Comparison of ENCODE assay signal across 24 mouse cellular contexts in the genomic region with DNA sequence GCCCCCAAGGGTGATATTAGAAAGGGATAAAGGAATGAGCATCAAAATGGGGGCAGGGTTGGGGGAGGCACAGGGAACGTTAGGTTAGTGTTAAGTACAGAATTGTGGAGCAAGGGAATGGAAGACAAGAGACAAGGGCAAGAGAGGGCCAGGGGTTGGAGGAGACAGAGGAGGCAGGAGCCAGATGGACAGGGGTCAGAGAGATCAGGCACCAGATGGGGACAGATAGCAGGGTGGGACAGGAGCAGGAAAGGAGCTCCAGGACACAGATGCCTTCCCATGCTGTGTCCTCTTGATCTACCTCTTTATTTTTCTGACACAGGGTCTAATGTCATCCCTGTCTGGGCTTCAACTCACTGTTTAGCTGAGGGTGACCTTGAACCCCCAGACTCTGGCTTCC. TPM values are rescaled to one million over a fixed set of nuclear protein-coding genes. Genes with fewer than 3 reads are reported as not detected.
DNase-seq lines count a peak whose midpoint lies in the region; ATAC-seq and TF ChIP-seq lines count a peak whose summit lies in the region.
"Had no signal": no experiment of that assay in that cellular context is flagged by ENCODE, and none has a peak within 500 bp of the region (broad histone marks: within the 10 kb centered on the region; RNA-seq: fewer than 3 reads in every experiment).

No protein-coding gene starts in this region.

- peaks cover 61% of the 10 kb centered on the region for H3K27me3 ChIP-seq in midbrain, embryonic 10.5 days (ENCODE audit: low read depth, poor library complexity, severe bottlenecking)
- no peaks in the 10 kb centered on the region for H3K27me3 ChIP-seq in midbrain, postnatal 0 days (ENCODE audit: insufficient read depth, low read length)
- no peaks in the 10 kb centered on the region for H3K27me3 ChIP-seq in E14TG2a.4 (ENCODE audit: insufficient read depth, low read length)
- H3K27me3 ChIP-seq in ES-Bruce4 (ENCODE audit: control insufficient read depth, insufficient read depth, low read length, poor library complexity, severe bottlenecking): no peaks in the 10 kb centered on the region
- H3K27me3 ChIP-seq in heart, embryonic 11.5 days (ENCODE audit: control insufficient read depth, insufficient read depth, low read length): peaks cover 5% of the 10 kb centered on the region
- H3K27me3 ChIP-seq: embryonic facial prominence, embryonic 12.5 days; intestine, embryonic 15.5 days; Patski had no signal

- peaks cover 30% of the 10 kb centered on the region for H3K4me1 ChIP-seq in midbrain, embryonic 10.5 days
- peaks cover 3% of the 10 kb centered on the region; the same call in 1 of the 2 replicates for H3K4me1 ChIP-seq in midbrain, postnatal 0 days (ENCODE audit: insufficient read depth, low read length)
- H3K4me1 ChIP-seq in E14TG2a.4 (replicated peaks; ENCODE audit: low read depth, low read length): peaks cover 61% of the 10 kb centered on the region
- H3K4me1 ChIP-seq in ES-Bruce4 (ENCODE audit: control insufficient read depth, insufficient read depth, low read length): peaks cover 11% of the 10 kb centered on the region
- no peaks in the 10 kb centered on the region for H3K4me1 ChIP-seq in heart, embryonic 11.5 days (ENCODE audit: control insufficient read depth, insufficient read depth, low read length)
- H3K4me1 ChIP-seq: embryonic facial prominence, embryonic 15.5 days; heart, embryonic 13.5 days; intestine, embryonic 15.5 days had no signal

- TF ChIP-seq POLR2A in ES-Bruce4 (IDR thresholded peaks at IDR 0.05; ENCODE audit: insufficient read depth, low read length): no peak

- H3K36me3 ChIP-seq in midbrain, embryonic 10.5 days: no peaks in the 10 kb centered on the region
- H3K36me3 ChIP-seq in midbrain, postnatal 0 days (ENCODE audit: insufficient read depth, low read length): no peaks in the 10 kb centered on the region
- H3K36me3 ChIP-seq in E14TG2a.4 (ENCODE audit: insufficient read depth, low read length) (peaks cover 43% of the 10 kb centered on the region), ES-Bruce4 (ENCODE audit: control insufficient read depth, insufficient read depth, low read length, poor library complexity, severe bottlenecking) (no peaks in the 10 kb centered on the region)
- H3K36me3 ChIP-seq in heart, embryonic 11.5 days (ENCODE audit: control insufficient read depth, insufficient read depth, low read length): no peaks in the 10 kb centered on the region
- H3K36me3 ChIP-seq: embryonic facial prominence, embryonic 12.5 days; embryonic facial prominence, embryonic 15.5 days; G1E; heart, embryonic 13.5 days; hindbrain, embryonic 12.5 days; intestine, embryonic 15.5 days had no signal

- H3K9ac ChIP-seq in midbrain, postnatal 0 days (replicated peaks; ENCODE audit: low read length, poor library complexity, severe bottlenecking): no peak overlapping the region
- no peak overlapping the region for H3K9ac ChIP-seq in ES-Bruce4 (ENCODE audit: low read depth, poor library complexity, severe bottlenecking)
- no peak overlapping the region for H3K9ac ChIP-seq in heart, embryonic 11.5 days (ENCODE audit: low read depth, low read length)
- H3K9ac ChIP-seq: embryonic facial prominence, embryonic 12.5 days; embryonic facial prominence, embryonic 15.5 days; forebrain, postnatal 0 days; heart, embryonic 13.5 days; hindbrain, embryonic 12.5 days; intestine, embryonic 15.5 days had no signal

- no peak for TF ChIP-seq CTCF in midbrain, postnatal 0 days (IDR thresholded peaks at IDR 0.05)
- TF ChIP-seq CTCF in E14TG2a.4 (conservative IDR thresholded peaks at IDR 0.05; ENCODE audit: low read length) (no peak), ES-Bruce4 (IDR thresholded peaks at IDR 0.05; ENCODE audit: low read depth, low read length) (no peak)

- H3K4me3 ChIP-seq in midbrain, embryonic 10.5 days: no peak overlapping the region
- no peak overlapping the region for H3K4me3 ChIP-seq in midbrain, postnatal 0 days (ENCODE audit: low read depth, low read length)
- H3K4me3 ChIP-seq in E14TG2a.4 (replicated peaks; ENCODE audit: low read length) (peak overlapping the region; percentile 64; the same call in 1 of the 2 replicates), ES-Bruce4 (ENCODE audit: low read depth, low read length) (no peak overlapping the region)
- no peak overlapping the region for H3K4me3 ChIP-seq in heart, embryonic 11.5 days (ENCODE audit: low read depth, low read length)
- H3K4me3 ChIP-seq: embryonic facial prominence, embryonic 12.5 days; embryonic facial prominence, embryonic 15.5 days; heart, embryonic 13.5 days; hindbrain, embryonic 12.5 days; intestine, embryonic 15.5 days had no signal

- TF ChIP-seq EP300 in ES-Bruce4 (IDR thresholded peaks at IDR 0.05; ENCODE audit: insufficient read depth, low read depth, low read length): peak; percentile 91; the same call in 1 of the 2 replicates

- peak overlapping the region; percentile 63; the same call in 1 of the 2 replicates for H3K27ac ChIP-seq in midbrain, embryonic 10.5 days (replicated peaks)
- no peak overlapping the region for H3K27ac ChIP-seq in midbrain, postnatal 0 days (ENCODE audit: low read depth, low read length)
- H3K27ac ChIP-seq in ES-Bruce4 (ENCODE audit: insufficient read depth, low read length): no peak overlapping the region
- H3K27ac ChIP-seq in heart, embryonic 11.5 days (ENCODE audit: low read depth, low read length): no peak overlapping the region
- H3K27ac ChIP-seq: embryonic facial prominence, embryonic 12.5 days; embryonic facial prominence, embryonic 15.5 days; heart, embryonic 13.5 days; hindbrain, embryonic 12.5 days; intestine, embryonic 15.5 days had no signal

- no peak for DNase-seq in midbrain, embryonic 10.5 days (ENCODE audit: low spot score)
- no peak for DNase-seq in midbrain, postnatal 0 days (ENCODE audit: low spot score)
- DNase-seq in mesoderm, embryonic 11.5 days (ENCODE audit: low read depth, low spot score): peak; percentile 34
- DNase-seq: adrenal gland, postnatal 10 days; adrenal gland, postnatal 36 days; cerebellum, adult 18-20 months; cerebellum, adult 9-10 months; forebrain, postnatal 0 days; gastrocnemius, postnatal 25 days; heart, adult 18-20 months; heart, postnatal 14 days; heart, postnatal 4 days had no signal

- no peak for ATAC-seq in midbrain, postnatal 0 days (ENCODE audit: low FRiP score)
- ATAC-seq in heart, embryonic 11.5 days (replicated peaks; ENCODE audit: insufficient number of reproducible peaks, low FRiP score, low TSS enrichment): no peak
- ATAC-seq: CD4-positive, CD25-positive, alpha-beta regulatory T cell, adult 4 months; forebrain, embryonic 14.5 days; forebrain, postnatal 0 days; intestine, embryonic 15.5 days had no signal

- no peaks in the 10 kb centered on the region for H3K9me3 ChIP-seq in midbrain, embryonic 10.5 days (replicated peaks)
- H3K9me3 ChIP-seq in midbrain, postnatal 0 days (ENCODE audit: low read length): no peaks in the 10 kb centered on the region
- no peaks in the 10 kb centered on the region for H3K9me3 ChIP-seq in E14TG2a.4 (ENCODE audit: low read length)
- H3K9me3 ChIP-seq in ES-Bruce4 (replicated peaks; ENCODE audit: control insufficient read depth, insufficient read depth, low read length, poor library complexity, severe bottlenecking): no peaks in the 10 kb centered on the region
- H3K9me3 ChIP-seq in heart, embryonic 11.5 days (replicated peaks; ENCODE audit: control insufficient read depth, low read length): no peaks in the 10 kb centered on the region
- H3K9me3 ChIP-seq: embryonic facial prominence, embryonic 12.5 days; embryonic facial prominence, embryonic 15.5 days; G1E; heart, embryonic 13.5 days; hindbrain, embryonic 12.5 days; intestine, embryonic 15.5 days had no signal

- H3K4me2 ChIP-seq in midbrain, postnatal 0 days (ENCODE audit: low read depth, low read length, poor library complexity, severe bottlenecking): no peak overlapping the region
- H3K4me2 ChIP-seq in heart, embryonic 11.5 days: no peak overlapping the region
- H3K4me2 ChIP-seq: embryonic facial prominence, embryonic 12.5 days; embryonic facial prominence, embryonic 15.5 days; heart, embryonic 13.5 days; hindbrain, embryonic 12.5 days; intestine, embryonic 15.5 days had no signal

- WGBS in midbrain, embryonic 10.5 days: 22% methylated on average over 1 of the region's 1 CpGs
- 16% methylated on average over 1 of the region's 1 CpGs for WGBS in midbrain, postnatal 0 days
- 38% methylated on average over 1 of the region's 1 CpGs for WGBS in heart, embryonic 11.5 days (ENCODE audit: insufficient replicate concordance)

RNA-seq across cellular contexts. Expression of a gene that starts 24.5 kb away (rescaled TPM):
- 10.3 and 14.6 TPM in 2 replicates for polyA plus RNA-seq in midbrain, embryonic 10.5 days (2016; fragmentation: Nextera tagmentation; extraction: Ambion mirVana)
- total RNA-seq in midbrain, postnatal 0 days (2014; rRNA removed): 32.8 and 36.2 TPM in 2 replicates
- polyA plus RNA-seq in midbrain, postnatal 0 days (2015; fragmentation: Nextera tagmentation; extraction: Ambion mirVana): 14.7 and 20.3 TPM in 2 replicates
- polyA plus RNA-seq in ES-Bruce4 (2011; ENCODE audit: insufficient read depth, insufficient read length, low read depth, missing spikeins): 51.7 and 65.7 TPM in 2 replicates
- 8.1 and 10.2 TPM in 2 replicates for polyA plus RNA-seq in heart, embryonic 11.5 days (2014; fragmentation: Nextera tagmentation; extraction: Ambion mirVana)
